Mouse (Mus musculus) intestine, embryonic 14.5 days (tissue): ENCODE data around the gene Olfr1382. TPM values are rescaled to one million over a fixed set of nuclear protein-coding genes. Genes with fewer than 3 reads are reported as not detected.
"Not testable (repeated sequence)": the region's sequence is repeated elsewhere in the genome, so short reads cannot be mapped to it uniquely, and the experiment has no call there.

ENCODE experiments used
- ATAC-seq: fragments of 200-750 bp; cut with Nextera tagmentation; replicated peaks from 2 replicates; pipeline ENCODE4 v1.8.0; 2017; ENCODE audit warnings: low read depth, moderate number of reproducible peaks, moderate TSS enrichment, moderate library complexity; ENCODE audit not compliant: low FRiP score, low TSS enrichment
- DNase-seq: peaks from one replicate; pipeline ENCODE4 v3.0.0-alpha.2; 2018; ENCODE audit warnings: low spot score
- H3K27ac ChIP-seq: fragments of 300-500 bp; sonication (generic); 2 replicates; pipeline ENCODE4 v1.5.1; 2014; ENCODE audit warnings: low read depth, mild to moderate bottlenecking, control low read depth
- H3K27me3 ChIP-seq: fragments of 300-500 bp; sonication (generic); replicated peaks from 2 replicates; pipeline ENCODE4 v1.6.1; 2014; ENCODE audit warnings: low read length, control low read depth; ENCODE audit not compliant: control insufficient read depth, insufficient read depth
- H3K36me3 ChIP-seq: fragments of 300-500 bp; sonication (generic); 2 replicates; pipeline ENCODE4 v1.6.1; 2014; ENCODE audit warnings: low read length, control low read depth; ENCODE audit not compliant: control insufficient read depth, insufficient read depth
- H3K4me1 ChIP-seq: fragments of 300-500 bp; sonication (generic); replicated peaks from 2 replicates; pipeline ENCODE4 v1.6.1; 2014; ENCODE audit warnings: low read length, control low read depth, mixed read lengths; ENCODE audit not compliant: control insufficient read depth, insufficient read depth
- H3K4me2 ChIP-seq: fragments of 300-500 bp; sonication (generic); 2 replicates; pipeline ENCODE4 v1.6.1; 2014; ENCODE audit warnings: low read length
- H3K4me3 ChIP-seq: fragments of 300-500 bp; sonication (generic); 2 replicates; pipeline ENCODE4 v1.5.1; 2014; ENCODE audit warnings: low read depth, low read length, control low read depth, mixed read lengths
- H3K9ac ChIP-seq: fragments of 300-500 bp; sonication (generic); 2 replicates; pipeline ENCODE4 v1.6.1; 2014; ENCODE audit warnings: mild to moderate bottlenecking, low read length
- H3K9me3 ChIP-seq: fragments of 300-500 bp; sonication (generic); 2 replicates; pipeline ENCODE4 v1.6.1; 2016; ENCODE audit warnings: low read length, control low read depth; ENCODE audit not compliant: control insufficient read depth
- WGBS: fragments of 180-500 bp; shearing (Covaris S2); extraction: QIAGEN DNeasy Blood & Tissue Kit; methylation state at CpG from one replicate; pipeline ENCODE4 v1.1.7; 2014; 5-methylcytosine and 5-hydroxymethylcytosine counted together
- polyA plus RNA-seq: library from polyadenylated mRNA; unstranded; fragments of >200 nt; fragmentation: Nextera tagmentation; extraction: Ambion mirVana; gene quantifications from 2 replicates; pipeline ENCODE4 v1.2.1, GENCODE M21; 2014

Olfr1382 gene
- polyA plus RNA-seq, 1 experiment from 2014 or later: not detected

DNA sequence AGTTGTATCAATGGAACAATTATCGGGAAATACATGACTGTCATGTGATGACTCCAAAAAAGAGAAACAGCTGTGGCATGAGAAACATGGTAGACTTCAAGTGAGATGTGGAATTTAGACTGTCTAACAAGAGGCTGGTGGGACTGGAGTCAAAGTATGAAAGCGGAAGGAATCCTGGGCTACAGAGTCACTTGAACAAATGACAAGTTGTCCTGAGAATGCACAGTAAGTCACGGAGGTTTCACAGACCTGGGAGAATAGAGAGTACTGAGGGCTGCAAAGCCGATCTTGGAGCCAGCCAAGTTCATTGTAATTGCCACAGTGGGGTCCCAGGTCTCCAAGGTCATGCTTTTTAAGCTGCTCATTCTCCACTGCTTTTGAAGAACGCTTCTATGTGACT, 28.5 kb downstream of the Olfr1382 start, which contains the start of gene Olfr1380:
TSS of gene Olfr1380 (plus strand) at position 301 of the 400 bp plus-strand sequence.
- DNase-seq, ATAC-seq, H3K4me3 ChIP-seq, H3K4me2 ChIP-seq, H3K27me3 ChIP-seq, H3K4me1 ChIP-seq, H3K9ac ChIP-seq, H3K9me3 ChIP-seq, H3K36me3 ChIP-seq, H3K27ac ChIP-seq: not testable (repeated sequence)
- 70% methylated on average over 5 of the region's 5 CpGs for whole genome bisulfite sequencing

DNA sequence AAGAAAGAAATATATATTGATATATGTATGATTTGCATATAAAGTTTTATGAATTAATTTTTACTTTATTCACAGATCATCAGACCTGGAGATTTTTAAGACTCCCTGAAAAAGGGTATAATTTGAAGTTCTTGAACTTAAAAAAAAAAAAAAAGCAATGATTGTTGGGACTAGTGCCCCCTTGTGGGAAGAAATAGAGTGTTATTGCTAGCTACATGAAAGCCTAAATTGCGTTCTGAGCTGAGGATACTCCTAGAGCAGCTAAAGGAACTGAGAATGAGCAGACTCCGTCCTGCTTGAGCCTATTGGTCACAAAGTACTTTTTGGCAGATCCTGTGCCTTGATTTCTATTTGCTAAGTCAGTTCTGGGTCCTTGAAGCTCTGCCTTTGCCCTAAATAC, 47.0 kb downstream of the Olfr1382 start:
- not testable (repeated sequence) for H3K4me2 ChIP-seq, H3K4me1 ChIP-seq, H3K4me3 ChIP-seq, ATAC-seq, H3K9ac ChIP-seq, H3K36me3 ChIP-seq, H3K27ac ChIP-seq, H3K9me3 ChIP-seq, H3K27me3 ChIP-seq, DNase-seq
- WGBS: 35% methylated on average over 2 of the region's 2 CpGs

DNA sequence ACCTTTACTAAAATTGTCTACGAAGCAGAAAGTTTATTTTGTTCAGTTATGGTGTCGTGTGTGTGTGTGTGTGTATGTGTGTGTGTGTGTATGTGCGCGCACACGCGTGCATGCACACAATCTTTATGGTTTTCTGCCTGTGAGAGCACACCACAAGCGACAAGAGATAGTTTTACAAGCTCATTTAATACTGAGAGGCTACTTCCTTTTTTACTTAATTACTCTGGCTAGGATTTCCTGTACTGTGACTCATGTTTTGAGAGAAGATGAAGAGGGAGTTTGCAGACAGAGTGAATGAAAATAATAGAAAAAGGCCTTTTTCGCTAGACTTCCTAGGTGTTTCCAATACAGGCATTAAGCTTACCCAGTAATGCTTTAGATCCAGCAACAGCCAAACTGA, 52.4 kb downstream of the Olfr1382 start:
- 79% methylated on average over 8 of the region's 8 CpGs for whole genome bisulfite sequencing
- DNase-seq, H3K27me3 ChIP-seq, H3K9me3 ChIP-seq, H3K27ac ChIP-seq, H3K4me1 ChIP-seq, ATAC-seq, H3K4me2 ChIP-seq, H3K4me3 ChIP-seq, H3K36me3 ChIP-seq, H3K9ac ChIP-seq: not testable (repeated sequence)

Other genes starting within 250 kb of the Olfr1382 start
- 0.12 TPM in 1 of 2 replicates, not detected in the other for gene Olfr1393, start 249.9 kb upstream of the Olfr1382 start, polyA plus RNA-seq
- gene Olfr1392, start 243.0 kb upstream of the Olfr1382 start, polyA plus RNA-seq: not detected in 2 replicates
- not detected in 2 replicates for gene Olfr10, start 223.5 kb upstream of the Olfr1382 start, polyA plus RNA-seq
- gene Olfr1391, start 205.5 kb upstream of the Olfr1382 start, polyA plus RNA-seq: not detected in 2 replicates
- not detected in 2 replicates for gene Olfr1390, start 193.1 kb upstream of the Olfr1382 start, polyA plus RNA-seq
- gene Olfr1389, start 105.2 kb upstream of the Olfr1382 start, polyA plus RNA-seq: not detected in 2 replicates
- 0.15 and 0.24 TPM in 2 replicates for gene Olfr1388, start 91.6 kb upstream of the Olfr1382 start, polyA plus RNA-seq
- gene Olfr1387, start 72.9 kb upstream of the Olfr1382 start, polyA plus RNA-seq: not detected in 2 replicates
- gene Olfr1386, start 63.2 kb upstream of the Olfr1382 start, polyA plus RNA-seq: not detected in 2 replicates
- not detected in 2 replicates for gene Olfr1385, start 39.2 kb upstream of the Olfr1382 start, polyA plus RNA-seq
- not detected in 2 replicates for gene Olfr1384, start 21.5 kb upstream of the Olfr1382 start, polyA plus RNA-seq
- gene Olfr1383, start 8.6 kb upstream of the Olfr1382 start, polyA plus RNA-seq: not detected in 2 replicates
- gene Olfr1381, start 15.2 kb downstream of the Olfr1382 start, polyA plus RNA-seq: not detected in 2 replicates
- not detected in 2 replicates for gene Olfr1380, start 28.6 kb downstream of the Olfr1382 start, polyA plus RNA-seq
- 6.0 and 6.1 TPM in 2 replicates for gene Flt4, start 81.0 kb downstream of the Olfr1382 start, polyA plus RNA-seq
- gene Scgb3a1, start 135.4 kb downstream of the Olfr1382 start, polyA plus RNA-seq: not detected in 2 replicates
- gene Cnot6, start 184.5 kb downstream of the Olfr1382 start, polyA plus RNA-seq: 48.5 and 53.3 TPM in 2 replicates